Mouse (Mus musculus) adrenal gland, adult 18-20 months (tissue): Measurements from ENCODE around the gene Gm8653. TPM values are rescaled to one million over a fixed set of nuclear protein-coding genes. Genes with fewer than 3 reads are reported as not detected.
"Not testable (repeated sequence)": the region's sequence is repeated elsewhere in the genome, so short reads cannot be mapped to it uniquely, and the experiment has no call there.

Experiments
- DNase-seq, 2 experiments: peaks; one replicate each; pipeline ENCODE4 v3.0.0; 2021 to 2022; ENCODE audit warnings: low spot score in 2 of 2
- long read RNA-seq, 2 experiments: library from polyadenylated mRNA; stranded (forward); transcript quantifications; one replicate each; pipeline ENCODE4 v2.0.0; 2021
- total RNA-seq, 2 experiments: library from RNA; stranded (reverse); gene quantifications; 1 replicate in 1 of 2; 2 replicates in 1 of 2; pipeline ENCODE4 v1.2.3; 2021

The Gm8653 gene
- total RNA-seq: not detected
- long read RNA-seq, experiment 1: 0 reads
- long read RNA-seq, experiment 2: 0 reads

DNA sequence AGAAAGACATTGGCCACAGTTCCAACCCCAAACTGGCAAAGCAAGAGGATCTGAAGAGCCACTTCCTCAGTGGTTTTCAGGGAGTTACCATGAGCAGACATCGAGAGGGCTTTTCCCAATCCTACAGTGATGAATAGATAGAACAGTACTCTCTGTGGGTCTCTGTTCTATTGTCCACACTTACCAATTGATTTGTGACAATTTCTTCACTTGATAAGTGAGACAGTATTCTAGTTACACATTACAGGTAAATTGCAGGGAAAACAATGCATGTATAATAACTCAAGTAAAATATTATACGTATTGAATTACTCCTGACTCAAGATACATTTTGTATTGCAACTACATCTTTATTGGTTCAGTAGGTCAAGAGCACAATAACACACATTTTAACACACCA, at the start of gene Gm8653:
Gene Gm8653 (minus strand): TSS at position 101 of the 400 bp plus-strand sequence.
- not testable (repeated sequence) for DNase-seq

DNA sequence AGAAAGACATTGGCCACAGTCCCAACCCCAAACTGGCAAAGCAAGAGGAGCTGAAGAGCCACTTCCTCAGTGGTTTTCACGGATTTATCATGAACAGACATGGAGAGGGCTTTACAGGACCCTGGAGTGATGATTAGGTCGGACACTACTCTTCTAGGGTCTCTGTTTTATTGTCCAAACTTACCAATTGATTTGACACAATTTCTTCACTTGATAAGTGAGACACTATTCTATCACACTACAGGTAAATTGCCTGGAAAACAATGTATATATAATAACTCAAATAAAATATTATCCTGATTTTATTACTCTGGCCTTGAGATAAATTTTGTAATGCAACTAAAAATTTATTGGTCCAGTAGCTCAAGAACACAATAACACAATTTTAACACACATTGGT, 28.3 kb upstream of the Gm8653 start, which contains the start of gene Gm8453:
Gene Gm8453 (minus strand): TSS at position 101 of the 400 bp plus-strand sequence.
- not testable (repeated sequence) for DNase-seq

DNA sequence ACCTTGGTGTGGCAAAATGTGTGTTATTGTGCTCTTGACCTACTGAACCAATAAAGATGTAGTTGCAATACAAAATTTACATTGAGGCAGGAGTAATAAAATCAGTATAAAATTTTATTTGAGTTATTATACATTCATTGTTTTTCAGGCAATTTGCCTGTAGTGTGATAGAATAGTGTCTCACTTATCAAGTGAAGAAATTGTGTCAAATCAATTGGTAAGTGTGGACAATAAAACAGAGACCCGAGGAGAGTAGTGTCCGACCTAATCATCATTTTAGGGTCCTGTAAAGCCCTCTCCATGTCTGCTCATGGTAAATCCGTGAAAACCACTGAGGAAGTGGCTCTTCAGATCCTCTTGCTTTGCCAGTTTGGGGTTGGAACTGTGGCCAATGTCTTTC, 12.0 kb downstream of the Gm8653 start, which contains the start of gene Vmn1r143:
Gene Vmn1r143 (plus strand): TSS at position 301 of the 400 bp plus-strand sequence.
- not testable (repeated sequence) for DNase-seq

DNA sequence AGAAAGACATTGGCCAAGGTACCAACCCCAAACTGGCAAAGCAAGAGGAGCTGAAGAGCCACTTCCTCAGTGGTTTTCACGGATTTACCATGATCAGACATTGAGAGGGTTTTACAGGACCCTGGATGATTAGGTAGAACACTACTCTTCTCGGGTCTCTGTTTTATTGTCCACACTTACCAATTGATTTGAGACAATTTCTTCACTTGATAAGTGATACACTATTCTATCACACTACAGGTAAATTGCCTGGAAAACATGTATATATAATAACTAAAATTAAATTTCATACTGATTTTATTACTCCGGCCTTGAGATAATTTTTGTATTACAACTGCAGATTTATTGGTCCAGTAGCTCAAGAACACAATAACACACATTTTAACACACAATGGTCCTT, 37.1 kb downstream of the Gm8653 start, which contains the start of gene Vmn1r142:
Gene Vmn1r142 (minus strand): TSS at position 101 of the 400 bp plus-strand sequence.
- not testable (repeated sequence) for DNase-seq

Other genes with a start within 250 kb of the Gm8653 start
- gene Vmn1r137, start 206.7 kb downstream of the Gm8653 start, total RNA-seq: not detected
- gene Vmn1r138, start 172.4 kb downstream of the Gm8653 start, total RNA-seq: not detected
- not detected for gene Gm6176, start 145.0 kb downstream of the Gm8653 start, total RNA-seq
- not detected for gene Vmn1r139, start 132.2 kb downstream of the Gm8653 start, total RNA-seq
- gene Gm16451, start 83.0 kb downstream of the Gm8653 start, total RNA-seq: not detected
- not detected for gene Gm10666, start 66.5 kb downstream of the Gm8653 start, total RNA-seq
- gene Vmn1r142, start 37.2 kb downstream of the Gm8653 start, total RNA-seq: not detected
- not detected for gene Vmn1r143, start 11.9 kb downstream of the Gm8653 start, total RNA-seq
- gene Gm8453, start 28.2 kb upstream of the Gm8653 start, total RNA-seq: not detected
- gene Gm4187, start 128.5 kb upstream of the Gm8653 start, total RNA-seq: not detected
- gene Gm8660, start 169.8 kb upstream of the Gm8653 start, total RNA-seq: not detected
- not detected for gene Vmn1r148, start 212.3 kb upstream of the Gm8653 start, total RNA-seq
- gene Vmn1r149, start 237.0 kb upstream of the Gm8653 start, total RNA-seq: not detected